Mouse (Mus musculus): ENCODE measurements at regions not wholly inside any gene's neighbourhood (a gene's known extent, or its start where the extent isn't known, plus 50 kb on each side); places are given as distances from the start of the nearest gene placed in this dataset.
"Not testable (repeated sequence)": the region's sequence is repeated elsewhere in the genome, so short reads cannot be mapped to it uniquely, and the experiment has no call there.

DNA sequence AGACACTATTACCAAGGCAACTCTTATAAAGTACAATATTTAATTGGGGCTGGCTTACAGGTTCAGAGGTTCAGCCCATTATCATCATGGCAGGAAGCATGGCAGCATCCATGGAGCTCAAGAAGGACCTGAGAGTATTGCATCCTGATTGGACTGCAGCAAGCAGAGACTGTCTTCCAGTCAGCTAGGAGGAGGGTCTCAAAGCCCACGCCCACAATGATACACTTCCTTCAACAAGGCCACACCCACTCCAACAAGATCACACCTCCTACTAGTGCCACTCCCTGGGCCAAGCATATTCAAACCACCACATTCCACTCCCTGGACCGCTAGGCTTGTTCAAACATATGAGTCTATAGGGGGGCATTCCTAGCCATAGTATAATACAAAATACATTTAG lies 78.6 kb upstream of the Slc25a13 start:
- not testable (repeated sequence) for DNase-seq (ENCODE audit: low read depth in 1 of 2, low spot score in 2 of 2)

DNA sequence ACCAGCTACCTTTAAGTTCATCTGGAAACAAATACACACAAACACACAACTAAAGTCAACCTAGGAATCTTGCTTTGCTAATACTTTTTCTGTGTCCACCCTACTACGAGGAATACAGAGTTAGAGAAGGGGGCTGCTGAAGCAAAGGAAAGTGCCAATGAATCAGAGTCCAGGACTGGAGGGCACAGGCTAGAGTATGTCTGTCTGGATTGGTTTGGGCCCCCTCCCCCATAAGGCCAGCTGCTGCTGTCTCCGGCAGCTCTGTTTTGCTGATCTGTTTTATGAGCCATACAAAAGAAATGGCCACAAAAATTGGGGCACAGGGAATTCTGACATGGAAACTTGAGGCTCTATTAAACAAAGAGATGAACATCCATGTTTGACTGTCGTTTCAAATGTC lies 74.8 kb upstream of the Slc25a13 start:
- DNase-seq (ENCODE audit: low read depth in 1 of 2, low spot score in 2 of 2) = no peak

DNA sequence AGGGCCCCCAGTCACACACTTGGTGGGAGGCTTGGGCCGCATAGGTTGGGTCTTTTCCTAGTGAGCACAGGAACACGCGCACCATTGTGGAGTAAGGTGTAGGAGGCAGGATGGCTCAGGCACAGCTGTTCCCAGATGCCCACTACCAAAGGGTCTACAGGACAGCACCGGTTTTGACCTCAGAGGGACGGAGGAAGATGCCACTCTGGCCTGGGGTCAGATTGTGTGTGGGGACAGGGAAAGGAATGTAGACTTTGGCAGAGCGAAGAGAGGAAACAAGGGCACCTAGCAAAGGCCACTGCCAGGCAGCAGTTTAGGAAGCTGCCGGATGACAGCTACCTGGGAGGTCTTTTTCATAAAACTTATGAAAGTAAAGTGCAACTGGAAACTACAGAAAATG lies 73.5 kb upstream of the Slc25a13 start:
- DNase-seq (ENCODE audit: low read depth in 1 of 2, low spot score in 2 of 2) = no peak

DNA sequence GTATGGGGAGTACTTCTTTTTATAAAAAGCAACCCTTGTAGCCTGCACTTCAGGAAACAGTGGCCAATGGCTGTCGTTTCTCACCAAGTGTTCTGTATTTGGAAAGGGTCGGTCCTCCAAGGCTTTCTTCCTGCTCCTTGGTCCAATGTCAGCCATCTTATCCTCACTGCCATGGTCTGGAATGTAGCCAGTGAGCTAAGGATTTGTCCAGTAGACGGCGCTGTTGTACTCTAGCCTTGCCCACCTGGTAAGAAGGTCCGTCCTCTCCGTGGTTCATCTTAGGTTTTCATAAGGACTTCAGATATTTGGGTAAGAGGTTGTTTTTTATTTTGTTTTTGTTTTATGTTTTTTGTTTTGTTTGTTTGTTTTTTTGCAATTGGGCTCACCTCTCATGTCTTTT lies 72.8 kb upstream of the Slc25a13 start:
- no peak for DNase-seq (ENCODE audit: low read depth in 1 of 2, low spot score in 2 of 2)

DNA sequence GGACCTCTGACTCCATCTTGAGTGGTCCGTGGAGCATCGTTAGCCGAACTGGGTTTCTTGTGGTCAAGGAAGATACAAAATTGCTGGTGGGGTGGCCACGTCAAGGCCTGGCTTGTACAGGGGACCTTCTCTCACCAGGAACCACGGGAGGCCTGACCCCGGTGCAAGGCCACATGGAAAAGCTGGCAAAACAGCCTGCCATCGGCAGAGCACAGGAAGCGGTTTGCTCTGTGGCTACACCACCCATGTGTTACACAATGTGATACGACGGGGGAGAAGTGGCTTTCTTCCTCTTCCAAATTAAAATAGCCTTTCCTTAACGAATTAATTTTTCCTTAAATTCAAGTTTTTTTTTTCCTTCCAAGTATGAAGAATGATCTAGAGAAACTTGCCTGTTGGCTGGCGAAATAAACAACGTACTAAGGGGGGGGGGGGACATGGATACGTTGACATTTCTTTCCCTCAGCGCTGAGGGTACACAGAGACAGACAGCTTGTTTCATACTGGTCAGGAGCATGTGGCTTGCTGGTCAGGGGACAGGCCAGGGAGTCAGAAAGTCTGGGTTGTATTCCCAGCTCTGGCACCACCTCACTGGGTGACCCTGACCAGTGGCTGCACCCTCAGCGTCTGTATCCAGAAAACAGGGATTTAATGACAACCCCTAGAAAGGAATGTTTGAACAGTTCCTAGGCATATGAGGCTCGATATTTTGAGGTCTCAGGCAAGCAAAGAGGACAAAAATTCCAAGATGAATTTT lies 64.0 kb upstream of the Slc25a13 start:
- DNase-seq (ENCODE audit: low read depth in 1 of 2, low spot score in 2 of 2) = peak in 1 of 2 experiments; percentile 14

- DNase-seq (ENCODE audit: low read depth in 1 of 2, low spot score in 2 of 2) = no peak
Measured at GRCm38 (mm10) chr6:6279646-6280045, 62.7 kb upstream of the Slc25a13 start.

DNA sequence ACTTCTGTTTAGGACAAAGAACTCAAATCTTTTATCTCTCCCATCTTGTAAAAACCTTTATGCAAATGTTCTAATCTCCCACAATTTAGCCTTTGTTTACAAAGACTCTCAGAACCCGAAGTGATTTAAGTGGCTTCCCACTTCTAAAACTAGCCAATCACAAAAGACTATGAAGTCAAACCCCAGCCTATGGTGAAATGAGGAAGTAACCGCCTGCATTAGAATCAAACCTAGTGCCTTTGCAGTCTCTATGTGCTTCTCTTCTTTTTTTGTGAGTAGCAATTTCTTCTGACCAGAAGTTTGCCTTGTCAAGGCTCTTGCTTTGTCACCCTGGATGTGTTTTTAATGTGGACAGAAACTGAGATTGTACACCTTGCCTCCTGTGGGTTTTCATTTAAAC lies 53.6 kb upstream of the Slc25a13 start:
- no peak for DNase-seq (ENCODE audit: low read depth in 1 of 2, low spot score in 2 of 2)
